Mouse (Mus musculus) spleen, embryonic (tissue): ENCODE data around the gene Nme8.

Source experiments
- CTCF ChIA-PET: fragments of 350-600 bp; sonication (Branson Sonifier 250); formaldehyde crosslinking; loops from one replicate; lab custom pipeline; 2022; lab: Charles Lee

Gene Nme8

GRCm38 (mm10) chr13:19697790-19698189, at the start of gene Nme8:
Gene Nme8, minus strand, starts transcription at chr13:19697794.
- CTCF ChIA-PET, result interaction anchor here (0.7 kb wide), 1 partner anchor 168 kb away, joined by 3 read pairs; no protein-coding TSS in a partner anchor

- CTCF ChIA-PET, result no interaction called here
These were observed 48.1 kb upstream of the Nme8 start for GRCm38 (mm10) chr13:19745741-19746140.

- CTCF ChIA-PET, result no interaction called here
These were observed 46.9 kb upstream of the Nme8 start for GRCm38 (mm10) chr13:19744536-19744935.

GRCm38 (mm10) chr13:19734597-19734996, 37.0 kb upstream of the Nme8 start:
- CTCF ChIA-PET, result interaction anchor here (0.7 kb wide), 1 partner anchor 88 kb away, joined by 7 read pairs; no protein-coding TSS in a partner anchor

GRCm38 (mm10) chr13:19730826-19731225, 33.2 kb upstream of the Nme8 start:
- CTCF ChIA-PET, result no interaction called here

GRCm38 (mm10) chr13:19718954-19719353, 21.4 kb upstream of the Nme8 start:
- CTCF ChIA-PET, result no interaction called here

- CTCF ChIA-PET, result no interaction called here
These were observed 19.6 kb upstream of the Nme8 start for GRCm38 (mm10) chr13:19717201-19717600.

- CTCF ChIA-PET, result no interaction called here
These were observed 6.2 kb upstream of the Nme8 start for GRCm38 (mm10) chr13:19703806-19704205.

GRCm38 (mm10) chr13:19701443-19702078, 4.0 kb upstream of the Nme8 start:
- CTCF ChIA-PET, result no interaction called here

- CTCF ChIA-PET, result interaction anchor here (0.6 to 0.7 kb wide), 2 partner anchors 35 to 495 kb away, joined by 3 read pairs; no protein-coding TSS in a partner anchor
These were observed 3.3 kb upstream of the Nme8 start for GRCm38 (mm10) chr13:19700733-19701442.

GRCm38 (mm10) chr13:19698524-19699173, 1.1 kb upstream of the Nme8 start:
- CTCF ChIA-PET, result no interaction called here

- CTCF ChIA-PET, result no interaction called here
These were observed 7.2 kb downstream of the Nme8 start for GRCm38 (mm10) chr13:19690417-19690816.

- CTCF ChIA-PET, result no interaction called here
These were observed 7.6 kb downstream of the Nme8 start for GRCm38 (mm10) chr13:19689971-19690370.

- CTCF ChIA-PET, result interaction anchor here (0.6 kb wide), 1 partner anchor 538 kb away, joined by 3 read pairs; no protein-coding TSS in a partner anchor
These were observed 13.6 kb downstream of the Nme8 start for GRCm38 (mm10) chr13:19684007-19684406.

GRCm38 (mm10) chr13:19682879-19683640, 14.5 kb downstream of the Nme8 start:
- CTCF ChIA-PET, result no interaction called here

- CTCF ChIA-PET, result no interaction called here
These were observed 23.0 kb downstream of the Nme8 start for GRCm38 (mm10) chr13:19674601-19675000.

GRCm38 (mm10) chr13:19674025-19674424, 23.6 kb downstream of the Nme8 start:
- CTCF ChIA-PET, result no interaction called here

GRCm38 (mm10) chr13:19668355-19669140, 29.0 kb downstream of the Nme8 start:
- CTCF ChIA-PET, result no interaction called here

GRCm38 (mm10) chr13:19652405-19652804, 45.2 kb downstream of the Nme8 start:
- CTCF ChIA-PET, result no interaction called here

- CTCF ChIA-PET, result no interaction called here
These were observed 47.8 kb downstream of the Nme8 start for GRCm38 (mm10) chr13:19649824-19650223.

GRCm38 (mm10) chr13:19644225-19644624, 53.4 kb downstream of the Nme8 start:
- CTCF ChIA-PET, result no interaction called here
